Mouse (Mus musculus) right cerebral cortex, postnatal 4 days (tissue): ENCODE data around the gene Hoxd10.

ENCODE experiments used
- DNase-seq: peaks from one replicate; pipeline ENCODE4 v3.0.0-alpha.2; 2022

The Hoxd10 gene

GRCm38 (mm10) chr2:74696442-74697335 is 5.0 kb downstream of the Hoxd10 start:
- no peak for DNase-seq

- DNase-seq: no peak
These were observed 5.9 kb downstream of the Hoxd10 start, which contains the start of gene Hoxd9 for GRCm38 (mm10) chr2:74697567-74698121. Hoxd9 (plus strand) TSS chr2:74697727.

- DNase-seq: no peak
These were observed 6.7 kb downstream of the Hoxd10 start for GRCm38 (mm10) chr2:74698201-74699052.

- no peak for DNase-seq
These were observed 7.3 kb downstream of the Hoxd10 start for GRCm38 (mm10) chr2:74699053-74699430.

GRCm38 (mm10) chr2:74699664-74700545 is 8.2 kb downstream of the Hoxd10 start:
- no peak for DNase-seq

- DNase-seq: no peak
These were observed 8.9 kb downstream of the Hoxd10 start for GRCm38 (mm10) chr2:74700546-74701112.

GRCm38 (mm10) chr2:74701949-74702819 is 10.5 kb downstream of the Hoxd10 start:
- peak; percentile 95 for DNase-seq

- no peak for DNase-seq
These were observed 11.1 kb downstream of the Hoxd10 start for GRCm38 (mm10) chr2:74702820-74703219.

GRCm38 (mm10) chr2:74703317-74703716 is 11.6 kb downstream of the Hoxd10 start:
- DNase-seq: no peak

- no peak for DNase-seq
These were observed 12.1 kb downstream of the Hoxd10 start for GRCm38 (mm10) chr2:74703720-74704392.

GRCm38 (mm10) chr2:74704393-74704998 is 12.8 kb downstream of the Hoxd10 start, which contains the start of gene Hoxd8:
Hoxd8 (plus strand) TSS chr2:74704615.
- no peak for DNase-seq

GRCm38 (mm10) chr2:74704999-74705466 is 13.3 kb downstream of the Hoxd10 start:
- no peak for DNase-seq

- no peak for DNase-seq
These were observed 13.9 kb downstream of the Hoxd10 start for GRCm38 (mm10) chr2:74705467-74706089.

- no peak for DNase-seq
These were observed 14.8 kb downstream of the Hoxd10 start for GRCm38 (mm10) chr2:74706393-74706960.

- DNase-seq: no peak
These were observed 15.9 kb downstream of the Hoxd10 start for GRCm38 (mm10) chr2:74707599-74707998.

GRCm38 (mm10) chr2:74708676-74709075 is 17.0 kb downstream of the Hoxd10 start:
- DNase-seq: no peak

- DNase-seq: no peak
These were observed 18.0 kb downstream of the Hoxd10 start for GRCm38 (mm10) chr2:74709465-74710419.
